Mouse (Mus musculus): Measurements from ENCODE around the gene Rcan1.
A peak's percentile ranks its signal among the peaks of the same experiment; 100 is the strongest.
"Not testable (repeated sequence)": the region's sequence is repeated elsewhere in the genome, so short reads cannot be mapped to it uniquely, and the experiment has no call there.

Gene Rcan1

DNA sequence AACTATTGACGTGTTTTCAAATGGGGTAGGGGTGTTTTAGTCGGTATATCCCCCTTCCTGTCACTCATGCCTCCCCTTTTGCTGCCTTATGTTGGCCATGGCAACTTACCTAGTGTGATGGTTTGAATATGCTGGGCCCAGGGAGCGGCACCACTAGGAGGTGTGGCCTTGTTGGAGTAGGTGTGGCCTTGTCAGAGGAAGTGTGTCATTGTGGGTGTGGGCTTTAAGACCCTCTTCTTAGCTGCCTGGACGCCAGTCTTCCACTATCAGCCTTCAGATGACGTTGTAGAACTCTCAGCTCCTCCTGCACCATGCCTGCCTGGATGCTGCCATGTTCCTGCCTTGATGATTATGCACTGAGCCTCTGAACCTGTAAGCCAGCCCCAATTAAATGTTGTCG, at the start of gene Rcan1:
Rcan1 (minus strand) TSS at position 162 of the 400 bp plus-strand sequence.
- no peak for DNase-seq

DNA sequence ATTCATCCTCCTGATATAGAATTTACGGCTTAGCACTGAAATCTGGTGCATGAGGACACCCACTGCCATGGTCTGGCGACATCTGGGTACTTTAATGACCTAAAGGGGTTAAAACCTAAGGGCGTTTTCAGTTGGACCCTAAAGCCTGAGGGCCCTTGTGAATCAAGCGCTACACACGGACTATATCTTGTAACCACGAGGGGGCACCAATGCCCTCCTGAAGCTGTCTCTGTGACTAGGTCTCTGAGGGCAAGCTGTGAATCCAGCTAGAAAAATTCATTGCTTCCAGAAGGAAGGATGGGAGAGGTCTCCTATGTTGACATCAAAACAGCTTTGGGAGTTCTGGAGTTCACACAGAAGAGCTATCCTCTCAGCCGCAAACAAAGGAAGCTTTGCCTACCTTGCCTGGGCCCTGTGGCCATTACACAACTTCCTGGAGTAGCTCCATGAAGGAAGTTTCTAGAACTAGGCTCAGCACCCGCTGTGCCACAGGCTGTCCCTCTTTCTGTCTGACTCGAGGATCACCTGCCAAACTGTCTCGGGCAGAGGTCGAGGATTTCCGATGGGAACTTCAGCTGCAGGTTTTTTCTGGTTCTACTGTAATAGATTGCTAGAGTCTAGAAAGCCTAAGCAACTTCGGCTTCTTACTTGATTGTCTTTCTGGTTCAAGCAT, 49.3 kb upstream of the Rcan1 start:
- DNase-seq: peak; percentile 50

DNA sequence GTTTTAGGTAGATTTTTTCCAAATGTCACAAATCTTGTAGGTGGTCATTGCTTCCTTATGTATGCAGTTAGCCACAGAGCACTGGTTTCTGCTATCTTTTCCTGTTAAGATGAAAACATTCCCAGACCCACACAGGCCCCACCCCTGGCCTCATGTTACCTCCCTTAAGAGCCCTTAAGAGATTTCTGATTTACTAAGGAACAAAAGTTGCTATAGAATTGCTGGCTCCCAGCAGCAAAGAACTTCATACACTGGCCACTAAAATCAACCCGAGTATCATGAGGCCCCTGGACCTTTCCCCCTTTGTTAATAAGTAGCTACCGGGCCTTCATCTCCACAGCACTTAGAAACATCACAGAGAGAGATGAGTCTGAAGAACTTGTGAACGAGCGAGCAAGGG, 48.1 kb upstream of the Rcan1 start:
- DNase-seq: no peak

DNA sequence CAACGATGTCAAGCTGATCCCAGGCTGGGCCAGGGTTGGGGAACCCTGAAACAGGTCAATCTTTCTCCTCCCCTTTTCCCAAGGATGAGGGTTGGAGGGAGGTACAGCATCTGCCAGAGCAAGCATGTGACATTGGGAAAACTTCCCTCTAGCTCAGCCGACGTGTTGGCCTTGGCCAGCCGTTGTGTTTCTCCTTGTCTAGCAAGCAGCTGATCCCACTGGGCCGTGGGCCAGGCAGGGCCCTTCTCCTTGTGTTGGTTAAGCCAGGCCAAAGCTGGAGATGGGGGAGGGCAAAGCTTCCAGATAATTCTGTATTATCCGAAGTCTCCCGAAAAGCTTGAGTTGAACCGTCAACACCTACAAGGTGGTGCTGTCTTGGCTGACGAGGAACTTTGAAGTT, 45.5 kb upstream of the Rcan1 start:
- DNase-seq: no peak

DNA sequence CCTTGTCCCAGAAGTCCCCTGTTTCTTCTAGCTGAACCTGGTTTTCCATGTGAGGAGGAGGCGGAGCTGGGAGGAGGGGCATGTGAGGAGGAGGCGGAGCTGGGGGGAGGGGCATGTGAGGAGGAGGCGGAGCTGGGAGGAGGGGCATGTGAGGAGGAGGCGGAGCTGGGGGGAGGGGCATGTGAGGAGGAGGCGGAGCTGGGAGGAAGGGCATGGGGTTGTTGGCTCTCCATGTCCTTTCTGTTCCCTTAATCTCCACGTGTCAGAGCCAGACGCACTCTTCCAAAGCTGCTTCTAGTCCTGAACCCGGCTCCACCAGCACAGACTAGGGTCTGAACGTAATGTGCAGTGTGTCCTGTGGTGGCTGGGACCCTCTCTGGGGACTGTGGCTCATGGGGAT, 44.2 kb upstream of the Rcan1 start:
- not testable (repeated sequence) for DNase-seq

DNA sequence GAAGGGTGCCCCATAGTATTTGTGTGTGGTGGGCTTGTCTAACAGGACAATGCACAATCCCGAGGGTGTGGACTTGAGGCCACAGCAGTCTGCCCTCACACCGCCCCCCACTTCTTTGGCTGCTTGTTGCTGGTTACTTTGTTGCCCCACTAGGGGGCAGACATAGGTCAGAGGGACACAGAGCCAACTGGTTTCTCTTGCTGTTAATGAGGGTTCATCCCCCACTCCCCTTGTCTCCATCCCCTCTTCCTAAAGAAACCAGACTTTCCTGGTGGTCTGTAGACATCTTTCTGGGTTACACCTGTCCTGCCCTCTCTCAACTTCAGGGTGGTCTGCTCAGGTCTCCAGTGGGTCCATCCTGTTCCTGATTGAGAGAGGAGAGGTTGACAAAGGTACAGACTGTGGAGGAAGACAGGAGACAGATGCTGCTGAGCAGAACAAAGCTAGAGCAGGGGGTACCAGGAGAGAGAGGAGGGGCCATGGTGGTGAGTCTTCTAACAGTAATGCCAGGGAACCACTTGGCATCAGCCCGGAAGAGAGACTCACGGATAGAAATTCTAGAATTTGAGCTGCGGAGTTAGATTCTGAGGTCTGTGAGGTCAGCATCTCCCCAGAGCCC, 41.2 kb upstream of the Rcan1 start:
- DNase-seq: peak; percentile 44

DNA sequence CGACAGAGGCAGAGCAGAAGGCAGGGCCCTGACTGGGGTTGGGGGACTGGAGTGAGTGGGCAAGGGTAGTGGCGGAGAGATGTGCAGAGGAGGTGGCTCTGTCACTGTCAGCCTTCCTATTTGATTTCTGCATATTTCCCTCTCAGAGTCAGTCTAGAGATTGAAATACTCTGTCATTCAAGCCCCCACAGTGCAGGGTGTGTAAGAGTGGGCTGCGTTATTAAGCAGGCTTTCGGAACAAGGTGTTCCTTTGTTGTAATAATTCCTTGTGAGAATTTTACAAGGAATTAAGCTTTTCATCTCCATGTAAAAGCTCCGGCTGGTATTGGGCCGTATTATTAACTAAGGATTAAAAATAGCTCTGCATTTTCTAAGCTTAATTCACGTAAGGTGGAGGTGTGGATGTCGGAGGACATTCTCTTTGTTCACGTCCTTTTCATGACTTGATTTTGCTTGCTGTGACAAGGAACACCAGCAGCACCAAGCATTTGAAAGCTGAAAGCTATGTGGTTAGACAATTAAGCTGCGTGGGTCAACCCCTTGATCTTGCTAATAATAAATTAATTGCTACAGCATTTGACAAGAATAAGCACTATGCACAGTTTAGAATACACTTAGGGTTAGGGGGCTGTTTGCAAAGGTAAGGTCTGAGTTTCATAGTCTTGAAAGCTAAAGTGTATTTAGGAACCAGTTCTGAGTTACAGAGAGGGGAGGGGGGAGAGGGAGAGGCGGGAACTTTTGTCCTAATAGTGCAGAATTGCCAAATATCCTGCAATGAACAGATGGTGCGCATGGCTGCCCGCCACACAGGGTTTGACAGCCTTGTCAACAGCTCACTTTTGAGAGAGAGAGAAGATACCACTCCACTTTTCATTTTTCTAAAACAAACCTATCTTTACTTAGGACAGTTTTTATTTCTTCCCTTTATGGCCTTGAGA, 40.4 kb upstream of the Rcan1 start:
- no peak for DNase-seq

DNA sequence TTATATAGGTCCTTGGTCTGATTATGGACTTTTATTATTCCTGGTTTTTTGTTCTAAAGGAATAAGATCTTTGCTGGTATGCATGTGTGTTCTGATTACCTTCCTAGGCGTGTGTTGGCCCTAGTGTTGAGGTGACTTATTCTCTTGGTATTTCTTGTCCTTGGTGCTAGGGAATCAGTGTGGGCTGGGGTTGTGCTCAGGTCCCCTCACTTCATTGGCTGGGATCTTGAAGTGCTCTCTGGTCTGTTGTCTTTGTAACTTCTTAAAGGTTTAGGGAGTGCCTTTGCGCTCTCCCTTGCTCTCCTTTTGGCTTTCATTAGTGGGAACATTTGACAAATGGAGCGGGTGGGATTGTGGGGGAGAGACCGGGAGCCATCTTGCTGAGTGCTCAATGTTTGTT, 36.9 kb upstream of the Rcan1 start:
- no peak for DNase-seq

DNA sequence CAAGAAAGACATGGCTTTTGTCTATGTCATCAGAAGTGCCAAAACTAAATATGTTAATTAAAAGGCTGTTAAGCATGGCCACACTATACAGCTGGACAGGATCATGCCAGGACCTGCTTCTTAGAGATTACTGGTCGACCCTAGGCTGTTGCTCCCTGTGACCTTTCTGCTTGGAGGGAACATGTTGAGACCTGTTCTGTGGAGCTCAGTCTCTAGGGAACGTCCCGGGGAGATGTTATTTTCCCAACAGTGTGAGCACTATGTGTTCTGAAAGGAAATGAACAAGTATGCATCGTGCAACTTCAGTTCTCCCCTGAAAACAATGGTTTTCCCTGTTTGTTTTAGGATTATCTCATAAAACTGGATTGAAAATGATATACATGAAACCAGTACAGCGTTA, 32.4 kb upstream of the Rcan1 start:
- DNase-seq: no peak

DNA sequence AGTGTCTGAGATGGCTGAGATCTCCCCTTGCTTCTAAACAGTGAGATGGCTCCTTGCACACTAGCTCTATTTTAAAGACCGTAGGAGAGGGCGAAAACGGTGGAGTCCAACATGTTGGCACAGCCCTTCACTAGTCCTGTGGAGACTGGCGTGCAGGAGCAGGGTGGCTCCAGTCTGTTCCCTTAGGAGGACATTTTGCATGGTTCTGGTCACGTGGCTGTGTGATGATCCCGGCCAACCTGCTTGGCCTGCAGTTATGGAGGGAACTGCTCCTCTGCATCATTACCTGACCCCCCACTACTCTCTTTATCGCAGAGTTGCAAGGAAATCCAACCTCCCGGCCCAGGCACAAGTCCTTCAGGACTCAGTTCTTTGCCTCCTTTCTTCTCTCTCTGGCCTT, 29.9 kb upstream of the Rcan1 start:
- no peak for DNase-seq

DNA sequence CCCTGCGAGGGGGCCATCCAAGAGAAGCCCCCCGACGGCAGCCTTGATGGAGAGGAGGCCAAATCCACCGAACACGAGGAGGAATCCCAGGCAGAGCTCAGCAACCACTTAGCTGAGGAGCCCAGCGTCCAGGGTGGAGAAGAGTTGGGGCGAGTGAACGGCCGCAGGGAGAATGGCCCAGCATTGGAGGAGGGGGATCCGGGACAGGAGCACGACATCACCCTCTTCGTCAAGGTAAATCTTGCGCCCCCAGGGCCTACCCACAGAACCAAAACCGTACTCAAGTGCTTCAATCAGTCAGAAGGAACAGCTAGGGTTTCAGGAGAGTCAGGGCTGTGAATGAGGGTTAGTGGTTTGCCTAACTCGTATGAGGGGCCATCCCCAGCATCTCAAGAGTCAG, 28.7 kb upstream of the Rcan1 start:
- DNase-seq: no peak

DNA sequence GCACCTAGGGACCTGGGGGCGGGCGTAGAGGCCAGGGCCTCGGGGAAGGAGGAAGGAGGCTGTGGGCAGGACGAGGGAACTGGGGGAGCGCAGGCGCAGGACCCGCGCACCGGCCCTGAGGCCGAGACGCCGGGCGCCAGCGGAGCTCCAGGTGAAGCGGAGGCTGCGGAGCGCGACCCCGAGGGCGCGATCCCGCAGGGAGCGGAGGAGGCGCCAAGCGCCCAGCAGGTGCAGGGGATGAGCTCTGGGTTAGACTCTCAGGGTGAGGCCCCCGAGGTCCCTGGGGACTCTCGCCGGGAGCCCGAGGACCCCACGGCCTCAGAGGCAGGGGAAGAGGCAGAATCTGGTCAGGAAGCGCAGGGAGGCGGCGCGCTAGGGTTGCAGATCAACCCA, 27.9 kb upstream of the Rcan1 start:
- DNase-seq: no peak

DNA sequence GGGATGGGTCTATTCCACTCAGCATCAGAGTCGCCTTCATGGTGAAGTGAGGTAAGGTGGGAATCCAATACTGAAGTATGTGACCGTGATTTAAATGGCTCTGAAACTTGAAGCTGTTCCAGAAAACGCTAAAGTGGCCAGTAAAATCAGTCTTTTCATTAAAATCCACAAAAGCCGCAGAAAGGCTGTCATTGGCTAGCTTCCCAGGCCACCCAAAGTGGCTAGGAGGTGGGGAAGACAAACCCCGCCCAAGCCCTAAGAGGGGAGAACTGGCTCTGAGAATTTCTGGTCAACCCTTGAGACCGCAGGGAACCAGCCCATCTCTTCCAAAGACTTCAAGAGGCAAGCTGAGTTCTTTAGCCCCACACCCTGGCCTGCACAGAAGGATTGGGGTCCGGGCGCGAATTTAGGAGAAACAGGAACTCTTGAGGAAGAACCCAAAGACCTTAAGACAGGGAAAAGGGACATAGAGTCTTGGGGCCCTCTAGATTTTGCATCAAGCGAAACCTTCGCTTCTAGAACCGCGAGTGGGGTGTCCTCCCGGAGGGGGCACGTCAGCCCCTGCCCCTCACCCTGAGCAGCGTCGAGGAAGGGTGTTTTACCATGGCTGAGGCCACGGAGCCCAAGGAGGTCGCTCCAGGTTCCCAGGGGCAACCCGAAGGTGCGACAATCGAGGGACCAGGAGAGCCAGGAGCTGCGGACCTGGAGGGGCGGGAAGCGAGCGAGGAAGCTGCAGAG, 27.4 kb upstream of the Rcan1 start:
- no peak for DNase-seq

DNA sequence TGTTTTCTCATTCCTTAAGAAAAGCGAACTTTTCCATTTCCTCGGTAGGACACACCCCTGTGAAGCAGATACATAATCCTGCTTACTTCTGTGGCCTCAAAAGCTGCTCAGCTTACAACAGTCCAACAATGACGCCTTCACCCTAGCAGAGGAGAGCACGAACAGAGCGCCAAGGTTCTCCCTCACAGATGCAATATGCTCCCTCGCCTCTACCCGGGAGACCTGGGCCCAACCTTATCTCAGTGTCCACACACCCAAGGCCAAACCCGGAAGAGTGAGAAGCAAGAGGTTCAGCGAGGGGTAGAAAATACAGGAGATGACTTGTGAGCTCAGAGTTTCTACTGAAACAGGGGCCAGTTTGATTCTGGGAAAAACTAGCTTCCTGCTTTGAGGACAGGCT, 18.7 kb upstream of the Rcan1 start:
- DNase-seq: no peak

DNA sequence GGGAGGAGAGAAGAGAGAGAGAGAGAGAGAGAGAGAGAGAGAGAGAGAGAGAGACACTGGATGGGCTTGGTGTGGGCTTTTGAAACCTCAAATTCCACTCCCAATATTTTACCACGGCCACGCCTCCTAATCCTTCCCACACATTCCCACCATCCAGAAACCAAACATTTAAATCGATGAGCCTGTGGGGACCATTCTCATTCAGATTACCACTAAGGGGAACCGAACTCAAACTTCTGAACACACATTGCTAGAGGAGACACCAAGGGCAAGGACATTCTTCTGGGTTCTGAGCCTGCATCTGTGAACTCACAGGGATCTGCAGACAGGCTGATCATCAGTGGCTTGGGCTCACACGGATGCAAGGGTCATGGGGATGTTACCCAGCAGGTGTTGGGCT, 17.8 kb upstream of the Rcan1 start:
- DNase-seq: no peak

DNA sequence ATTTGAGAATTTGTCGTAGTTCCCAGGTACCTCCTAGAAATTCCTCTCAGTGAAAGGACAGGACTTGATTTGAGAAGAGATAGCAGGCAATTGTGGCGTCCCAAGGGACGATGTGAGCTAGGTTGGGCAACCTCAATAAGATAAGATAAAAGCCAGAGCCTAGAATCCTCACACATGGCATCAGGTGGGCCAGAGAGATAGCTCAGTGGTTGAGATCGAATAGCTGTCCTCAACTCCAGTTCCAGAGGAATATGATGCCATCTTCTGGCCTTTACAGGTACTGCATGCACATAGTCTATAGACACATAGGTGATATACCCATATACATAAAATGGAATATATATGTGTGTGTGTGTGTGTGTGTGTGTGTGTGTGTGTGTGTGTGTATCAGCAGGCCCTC, 16.8 kb upstream of the Rcan1 start:
- peak; percentile 14 for DNase-seq

DNA sequence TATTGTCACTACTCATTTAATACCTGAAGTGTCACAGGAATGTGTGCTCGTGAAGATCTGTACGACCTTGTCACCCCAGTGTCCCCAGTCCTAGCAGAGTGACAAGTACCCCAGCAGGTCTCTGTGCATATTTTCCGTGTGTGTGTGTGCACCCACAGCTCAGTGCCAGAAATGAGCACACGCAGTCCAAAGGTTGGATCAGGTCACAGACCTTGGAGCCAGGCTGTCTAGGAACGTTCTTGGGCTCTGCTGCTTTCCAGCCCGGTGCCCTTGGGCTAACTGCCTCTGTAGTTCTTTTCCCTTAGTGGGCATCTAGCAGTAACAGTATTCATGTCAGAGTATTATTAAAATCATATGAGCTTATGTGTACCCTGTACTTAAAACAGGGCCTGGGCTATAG, 16.4 kb upstream of the Rcan1 start:
- DNase-seq: no peak

DNA sequence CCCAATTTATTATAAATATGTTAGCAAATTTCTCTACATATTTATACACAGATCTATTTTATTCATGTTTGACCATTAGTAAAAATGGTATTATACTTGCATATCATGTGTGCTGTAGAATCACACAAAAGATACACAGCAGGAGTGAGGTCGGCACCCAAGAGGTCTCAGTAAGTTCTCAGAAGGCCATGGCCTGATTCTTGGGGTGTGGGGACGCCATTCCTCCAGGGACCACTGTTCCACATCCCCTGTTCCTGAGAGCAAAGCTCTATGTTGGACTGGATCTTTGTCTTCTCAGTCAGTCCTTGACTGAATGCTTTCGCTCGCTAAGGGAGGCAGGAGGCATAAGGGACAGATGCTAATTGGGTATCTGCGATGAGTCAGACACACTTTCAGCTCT, 14.8 kb upstream of the Rcan1 start, which contains the start of gene Clic6:
Clic6 (plus strand) TSS at position 301 of the 400 bp plus-strand sequence.
- no peak for DNase-seq

DNA sequence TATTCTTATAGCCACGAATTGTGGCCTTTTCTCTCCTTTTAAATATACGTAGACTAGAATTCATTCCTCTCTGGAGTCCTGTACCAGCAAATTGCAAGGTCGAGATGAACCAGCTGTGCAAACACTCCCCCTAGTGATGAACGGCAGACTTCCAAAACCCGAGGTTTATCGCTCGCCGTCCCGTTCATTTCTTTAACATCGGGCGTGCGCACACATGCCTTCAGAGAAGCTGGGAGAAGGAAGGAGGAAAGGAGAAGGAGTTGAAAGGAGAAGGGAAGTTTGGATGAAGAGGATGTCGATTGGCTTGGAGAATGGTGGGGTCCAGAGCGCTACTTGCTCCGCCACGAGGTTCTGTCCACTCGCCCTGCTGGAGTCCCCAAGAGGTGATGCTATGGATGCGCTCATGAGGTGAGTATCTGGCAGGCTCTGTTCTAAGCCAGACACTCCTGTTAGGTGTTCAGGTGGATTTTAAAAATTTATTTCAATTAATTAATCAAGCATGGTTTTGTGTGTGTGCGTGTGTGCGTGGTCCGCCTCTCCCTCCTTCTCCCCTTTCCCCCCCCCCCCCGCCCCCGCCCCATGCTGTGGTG, 8.0 kb upstream of the Rcan1 start:
- DNase-seq: peak; percentile 46

DNA sequence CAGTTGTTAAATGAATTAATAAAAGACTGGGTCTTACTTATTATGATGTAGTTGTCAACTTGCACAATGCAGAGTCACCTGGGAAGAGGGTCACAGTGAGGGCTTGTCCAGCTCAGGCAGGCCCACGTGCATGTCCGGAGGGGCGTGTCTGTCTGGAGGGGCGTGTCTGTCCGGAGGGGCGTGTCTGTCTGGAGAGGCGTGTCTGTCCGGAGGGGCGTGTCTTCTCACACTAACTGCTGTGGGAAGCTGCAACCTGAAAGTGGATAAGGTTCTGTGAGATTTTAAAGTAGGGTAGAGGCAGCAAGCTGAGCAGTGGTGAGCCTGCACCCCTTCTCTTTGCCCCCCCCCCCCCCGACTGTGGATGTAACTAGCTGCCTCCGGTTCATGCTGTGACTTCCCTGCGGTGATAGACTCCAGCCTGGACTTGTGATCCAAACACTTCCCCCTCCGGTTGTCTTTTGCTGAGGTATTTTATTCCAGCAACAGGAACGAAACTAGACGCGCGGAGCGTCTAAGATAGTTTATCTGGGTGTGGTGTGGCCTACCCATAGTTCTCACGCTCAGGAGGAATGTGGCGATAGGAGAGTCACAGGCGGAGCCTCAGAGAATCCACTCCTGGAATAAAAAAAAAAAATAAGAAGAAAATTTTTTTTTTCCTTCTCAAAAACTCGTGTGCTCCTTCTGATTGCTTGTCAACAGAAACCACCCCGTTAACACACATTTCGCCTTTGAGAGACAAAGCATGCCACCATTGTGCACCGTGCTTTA, 4.6 kb upstream of the Rcan1 start:
- DNase-seq: no peak

DNA sequence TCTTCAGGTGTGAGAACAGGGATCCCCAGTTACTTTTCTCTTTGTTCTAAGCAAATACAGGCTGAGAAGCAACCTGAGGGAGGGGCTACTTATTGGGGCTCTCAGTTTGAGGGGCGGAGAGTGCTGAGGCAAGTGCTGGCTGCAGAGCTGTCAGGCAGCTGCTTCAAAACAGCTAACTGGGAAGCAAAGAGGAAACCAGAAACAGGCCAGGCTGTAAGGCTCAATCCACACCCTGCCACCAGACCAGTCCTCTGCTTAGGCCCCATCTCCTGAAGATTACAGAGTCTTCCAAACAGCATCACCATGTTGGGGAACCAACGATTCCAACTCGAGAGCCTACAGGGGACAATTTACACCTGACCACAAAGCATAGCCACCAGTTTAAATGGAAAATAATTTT, 2.2 kb upstream of the Rcan1 start:
- no peak for DNase-seq

DNA sequence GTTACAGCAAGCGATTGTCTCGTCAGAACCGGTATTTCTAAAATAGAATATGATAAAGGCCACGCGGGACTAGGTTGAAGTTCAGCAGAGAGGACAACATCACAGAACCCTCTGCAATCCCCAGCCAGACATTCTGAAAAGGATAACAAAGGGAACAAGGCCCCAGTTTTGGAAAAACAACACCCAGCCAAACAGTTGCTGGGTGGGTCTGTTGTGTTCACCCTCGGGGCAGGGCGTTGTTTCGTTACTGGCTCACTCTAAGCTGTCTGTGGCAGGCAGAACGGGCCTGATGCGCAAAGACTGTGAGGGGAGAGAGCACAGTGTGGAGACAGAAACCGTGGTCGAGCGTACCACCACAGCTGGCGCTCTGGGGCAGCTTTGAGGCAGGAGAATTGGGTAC, 2.2 kb downstream of the Rcan1 start:
- DNase-seq: no peak
